Mouse (Mus musculus) bone marrow macrophage, adult 2 months (primary cell): ENCODE measurements at regions not wholly inside any gene's neighbourhood (a gene's known extent, or its start where the extent isn't known, plus 50 kb on each side); places are given as distances from the start of the nearest gene placed in this dataset.

Experiments
- H3K27ac ChIP-seq: 2 replicates; pipeline ENCODE4 v1.5.1; 2012; ENCODE audit warnings: low read depth, low read length; ENCODE audit not compliant: insufficient read depth
- H3K4me1 ChIP-seq: 2 replicates; pipeline ENCODE4 v1.6.1; 2012; ENCODE audit warnings: low read length; ENCODE audit not compliant: control insufficient read depth, insufficient read depth
- H3K4me3 ChIP-seq: 2 replicates; pipeline ENCODE4 v1.5.1; 2012; ENCODE audit warnings: mild to moderate bottlenecking, low read length, moderate library complexity; ENCODE audit not compliant: insufficient read depth
- CTCF ChIP-seq: IDR thresholded peaks from 2 replicates; pipeline ENCODE4 v1.5.1; 2012; ENCODE audit warnings: low read depth, mild to moderate bottlenecking, low read length, moderate library complexity
- POLR2A ChIP-seq: IDR thresholded peaks from 2 replicates; pipeline ENCODE4 v1.6.1; 2012; ENCODE audit warnings: mild to moderate bottlenecking, low read depth, low read length, borderline replicate concordance

- TF ChIP-seq CTCF (peak; percentile 52), POLR2A (no peak)
- no peaks in the 10 kb centered on the region for H3K4me1 ChIP-seq
- no peak overlapping the region for H3K27ac ChIP-seq
- H3K4me3 ChIP-seq: no peak overlapping the region
Measured at GRCm38 (mm10) chr16:22719304-22719703, 62.3 kb upstream of the Dgkg start.

GRCm38 (mm10) chr16:22717462-22717861, 60.4 kb upstream of the Dgkg start:
- H3K4me1 ChIP-seq: no peaks in the 10 kb centered on the region
- H3K27ac ChIP-seq: no peak overlapping the region
- TF ChIP-seq POLR2A (no peak), CTCF (no peak)
- H3K4me3 ChIP-seq: no peak overlapping the region

- TF ChIP-seq POLR2A: no peak
- TF ChIP-seq CTCF: no peak
- Histone ChIP-seq H3K27ac (no peak overlapping the region), H3K4me1 (no peaks in the 10 kb centered on the region), H3K4me3 (no peak overlapping the region)
Measured at GRCm38 (mm10) chr16:22716306-22716830, 59.3 kb upstream of the Dgkg start.

GRCm38 (mm10) chr16:22714315-22714714, 57.3 kb upstream of the Dgkg start:
- Histone ChIP-seq H3K27ac (no peak overlapping the region), H3K4me3 (no peak overlapping the region), H3K4me1 (no peaks in the 10 kb centered on the region)
- TF ChIP-seq CTCF (no peak), POLR2A (no peak)

DNA sequence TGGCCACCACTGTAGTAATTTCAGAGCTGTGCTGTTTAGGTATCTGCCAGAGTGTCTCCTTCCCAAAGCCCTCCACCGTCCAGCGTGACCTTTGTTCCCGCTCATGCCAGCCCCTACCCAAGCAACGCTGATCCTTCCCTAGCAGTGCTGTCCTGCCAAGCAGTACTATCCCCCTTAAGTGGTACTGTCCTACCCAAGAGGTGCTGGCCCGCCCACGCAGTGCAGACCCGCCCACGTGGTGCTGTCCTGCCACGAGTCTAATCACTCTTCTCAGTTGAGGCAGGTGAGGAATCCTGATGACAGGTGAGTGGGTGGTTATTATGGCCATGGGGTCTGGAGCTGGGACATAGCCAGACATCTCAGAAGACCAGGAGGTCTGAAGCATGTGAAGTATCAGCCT, 51.7 kb upstream of the Dgkg start:
- Histone ChIP-seq H3K27ac (no peak overlapping the region), H3K4me1 (no peaks in the 10 kb centered on the region), H3K4me3 (no peak overlapping the region)
- no peak for TF ChIP-seq POLR2A
- no peak for TF ChIP-seq CTCF
